Mouse (Mus musculus) heart, adult 18-20 months (tissue): ENCODE measurements at regions not wholly inside any gene's neighbourhood (a gene's known extent, or its start where the extent isn't known, plus 50 kb on each side); places are given as distances from the start of the nearest gene placed in this dataset.
A peak's percentile ranks its signal among the peaks of the same experiment; 100 is the strongest.

Experiments used
- DNase-seq, 2 experiments: peaks; one replicate each; pipeline ENCODE4 v3.0.0; 2021 to 2022; ENCODE audit warnings: mixed read lengths in 1 of 2

DNA sequence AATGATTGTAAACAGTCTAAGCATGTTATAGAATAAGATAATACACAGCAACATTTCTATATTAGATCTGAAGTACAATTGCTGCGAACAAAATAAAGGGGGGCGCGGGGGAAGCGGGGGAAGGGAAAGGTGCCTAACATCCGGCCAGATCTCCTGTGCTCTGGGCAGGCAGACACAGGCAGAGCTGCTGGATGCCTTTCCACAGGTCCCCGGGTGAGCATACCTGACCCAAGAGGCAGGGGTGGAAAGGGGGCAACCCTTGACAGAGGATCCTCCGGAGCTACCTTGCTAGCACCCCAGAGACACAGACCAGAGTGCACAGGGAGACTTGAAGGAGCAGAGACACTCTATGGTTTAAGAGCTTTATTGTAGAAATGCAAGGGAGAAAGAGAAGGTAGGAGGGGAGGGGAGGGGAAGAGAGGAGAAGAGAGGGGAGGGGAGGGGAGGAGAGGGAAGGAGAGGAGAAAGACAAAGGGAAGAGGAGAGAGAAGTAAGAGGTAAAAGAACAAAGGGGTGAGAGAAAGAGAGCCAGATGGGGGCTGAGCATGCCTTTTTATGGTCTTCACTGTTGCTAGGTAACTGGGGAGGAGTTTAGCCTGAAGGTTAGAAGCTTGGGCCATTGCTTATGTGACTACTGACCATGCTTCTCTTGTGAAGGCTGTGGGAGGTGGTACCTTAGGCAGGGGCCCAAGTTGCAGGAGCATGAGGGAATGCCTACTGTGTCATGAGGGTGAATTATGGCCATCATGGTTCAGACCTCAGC, 308.2 kb upstream of the Negr1 start:
- DNase-seq, result no peak

DNA sequence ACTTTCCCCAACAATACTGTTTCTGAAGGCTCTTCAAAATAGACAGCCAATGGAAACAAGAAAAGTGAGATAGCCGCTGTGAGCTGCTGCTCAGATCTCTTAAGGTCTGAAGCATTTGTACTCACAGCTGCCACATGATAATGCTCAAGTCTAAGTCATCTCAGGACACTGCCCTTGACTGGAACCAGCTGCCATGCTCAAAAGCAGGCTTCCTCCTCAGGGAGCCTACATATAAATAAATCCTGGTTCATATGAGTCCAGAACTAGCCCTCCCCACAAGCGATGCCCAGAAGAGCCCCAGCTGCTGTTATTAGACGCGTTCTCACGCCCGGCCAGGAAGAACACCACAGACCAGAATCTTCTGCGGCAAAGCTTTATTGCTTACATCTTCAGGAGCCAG, 304.9 kb upstream of the Negr1 start:
- DNase-seq, result peak; percentile 29 to 32

DNA sequence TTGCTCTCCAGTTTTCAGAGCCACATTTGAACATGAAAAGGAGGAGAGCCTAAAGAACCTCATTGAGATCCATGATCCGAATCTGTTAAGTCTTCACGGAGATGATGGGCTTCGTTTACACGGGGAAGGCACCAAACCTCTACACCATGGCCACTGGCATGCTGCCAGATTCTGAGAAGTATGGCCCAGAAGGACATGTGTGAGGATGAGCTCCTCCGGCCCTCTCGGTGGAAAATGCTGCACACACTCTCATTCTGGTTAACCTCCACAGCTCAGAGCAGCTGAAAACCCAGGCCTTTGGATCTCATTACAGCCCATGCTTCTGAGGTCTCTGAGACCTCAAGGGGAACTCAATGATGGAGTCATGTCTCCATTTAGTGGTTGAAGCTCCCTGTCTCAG, 296.9 kb upstream of the Negr1 start:
- no peak for DNase-seq

DNA sequence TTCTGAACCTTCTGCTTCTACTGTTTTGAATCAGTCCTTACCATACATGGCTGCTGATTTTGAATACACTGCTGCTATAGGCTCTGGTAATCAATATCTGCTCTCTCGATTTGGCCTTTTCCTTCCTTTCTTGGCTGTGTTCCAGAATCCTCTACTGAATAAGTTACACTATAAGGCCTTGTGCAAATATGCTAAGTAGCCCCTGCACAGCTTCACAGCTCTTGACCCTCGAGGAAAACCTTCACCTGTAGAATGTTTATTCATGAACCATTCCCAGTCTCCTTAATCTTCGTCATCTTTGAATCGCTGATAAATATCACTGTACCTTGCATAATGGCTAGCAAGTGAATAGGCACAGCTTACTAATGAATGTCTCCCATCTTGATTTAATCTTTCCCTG, 293.9 kb upstream of the Negr1 start:
- DNase-seq, result no peak

DNA sequence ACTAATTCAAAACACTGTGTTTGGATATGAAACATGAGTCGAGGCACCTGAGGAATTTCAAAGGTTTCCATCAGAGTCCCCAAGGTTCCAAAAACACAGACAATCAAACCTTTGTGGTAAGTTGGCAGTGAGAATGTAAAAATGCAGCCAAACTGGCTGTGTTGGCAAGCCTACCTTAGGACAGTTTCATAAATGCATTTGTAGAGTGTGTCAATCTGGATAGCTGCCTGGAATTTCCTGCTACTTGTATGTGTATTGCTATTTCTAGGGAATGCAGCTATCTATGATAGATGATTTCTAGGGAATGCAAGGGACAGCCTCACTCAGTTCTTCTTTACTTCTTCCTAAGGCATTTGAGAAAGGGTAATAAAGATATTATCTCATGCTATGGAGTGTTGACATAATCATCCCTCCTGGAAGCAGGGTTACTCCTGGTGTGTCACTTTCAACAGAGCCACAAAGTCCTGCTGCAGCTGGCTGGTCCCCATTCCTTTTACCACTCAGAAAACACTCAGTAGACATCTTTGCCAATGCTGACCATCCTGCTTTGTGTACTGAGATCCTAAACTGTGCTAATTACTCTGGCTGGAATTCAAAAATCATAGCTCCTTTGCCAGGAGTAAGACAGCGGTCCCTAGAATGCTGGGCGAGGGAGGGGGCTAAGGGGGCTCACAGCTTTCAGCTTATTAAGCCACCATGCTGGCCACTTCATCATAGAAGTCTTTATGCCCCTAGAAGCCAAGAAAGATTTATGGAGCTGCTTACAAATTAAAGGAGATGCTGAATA, 261.4 kb upstream of the Negr1 start:
- DNase-seq, result no peak

DNA sequence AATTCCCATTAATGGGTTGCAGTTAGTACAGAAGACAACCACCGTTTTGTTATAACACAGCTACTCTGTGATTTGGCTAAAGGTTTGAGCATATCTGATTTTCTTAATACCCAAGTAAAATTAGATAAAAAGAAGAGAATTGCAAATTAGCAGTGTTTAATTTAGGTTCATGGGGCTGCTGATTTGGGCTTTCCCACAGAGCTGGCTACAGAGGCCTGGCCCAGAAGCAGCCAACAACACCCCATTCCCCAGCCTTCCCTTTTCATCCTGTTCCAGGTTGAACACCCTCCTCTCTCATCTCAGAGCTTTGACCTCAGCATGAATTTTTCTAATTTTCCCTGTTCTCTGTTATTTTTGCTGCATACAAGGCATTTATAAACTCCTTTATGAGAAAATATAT, 260.3 kb upstream of the Negr1 start:
- DNase-seq, result no peak

DNA sequence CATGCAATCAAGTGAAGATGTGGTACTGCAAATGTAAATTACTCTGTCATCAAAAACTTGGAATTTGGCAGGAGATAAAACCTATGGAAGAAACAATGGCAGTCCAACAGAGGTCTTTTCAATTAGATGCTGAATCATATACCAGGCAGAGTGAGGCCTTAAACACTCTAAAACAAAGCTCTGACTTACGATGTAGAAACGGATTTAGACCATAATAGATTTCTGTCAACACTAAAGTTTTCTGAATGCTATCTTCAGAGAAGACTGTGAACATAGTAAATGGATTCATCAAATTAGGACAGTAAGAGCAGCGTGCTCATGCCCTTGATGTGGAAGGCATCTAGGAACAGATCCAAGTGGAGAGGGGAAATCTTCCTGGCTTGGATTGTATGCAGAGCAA, 259.8 kb upstream of the Negr1 start:
- DNase-seq, result no peak

DNA sequence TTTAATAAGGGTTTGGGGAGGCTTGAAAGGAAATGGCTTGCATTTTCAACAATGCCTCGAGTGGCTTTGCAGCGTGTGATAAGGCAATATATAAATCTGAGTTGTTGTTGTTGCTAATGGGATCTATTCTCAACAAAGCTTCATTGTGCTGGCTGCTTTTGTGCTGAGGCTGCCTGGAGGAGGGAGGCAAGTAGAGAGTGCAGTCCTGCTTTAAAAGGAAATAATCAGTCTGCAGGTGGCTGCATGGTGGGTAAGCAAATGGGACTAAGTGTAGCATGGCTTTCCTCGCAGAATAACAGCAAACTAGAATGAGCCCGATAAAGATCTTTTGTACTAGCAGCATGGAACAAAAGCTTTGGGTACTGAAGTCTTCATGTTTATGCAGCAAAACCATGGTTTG, 257.4 kb upstream of the Negr1 start:
- DNase-seq, result no peak

DNA sequence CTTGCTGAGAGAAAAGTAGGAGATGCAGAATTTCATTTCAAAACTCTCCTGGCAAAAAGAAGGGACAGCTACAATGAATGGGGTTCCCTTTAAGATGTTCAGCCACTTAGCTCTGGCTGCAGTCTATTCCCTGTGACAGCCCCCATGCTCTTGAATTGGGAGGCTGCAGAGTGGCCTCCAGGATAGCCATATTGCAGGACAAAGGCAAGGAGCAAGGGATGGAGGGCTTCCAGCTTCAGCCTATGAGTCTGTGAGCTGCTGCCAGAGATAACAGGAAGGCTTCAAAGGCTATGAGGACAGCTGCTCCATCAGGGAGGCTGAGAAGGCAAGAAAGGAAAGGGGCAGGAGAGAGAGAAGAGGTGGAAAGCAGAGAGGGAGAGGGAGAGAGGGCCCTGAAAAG, 256.5 kb upstream of the Negr1 start:
- DNase-seq, result no peak

DNA sequence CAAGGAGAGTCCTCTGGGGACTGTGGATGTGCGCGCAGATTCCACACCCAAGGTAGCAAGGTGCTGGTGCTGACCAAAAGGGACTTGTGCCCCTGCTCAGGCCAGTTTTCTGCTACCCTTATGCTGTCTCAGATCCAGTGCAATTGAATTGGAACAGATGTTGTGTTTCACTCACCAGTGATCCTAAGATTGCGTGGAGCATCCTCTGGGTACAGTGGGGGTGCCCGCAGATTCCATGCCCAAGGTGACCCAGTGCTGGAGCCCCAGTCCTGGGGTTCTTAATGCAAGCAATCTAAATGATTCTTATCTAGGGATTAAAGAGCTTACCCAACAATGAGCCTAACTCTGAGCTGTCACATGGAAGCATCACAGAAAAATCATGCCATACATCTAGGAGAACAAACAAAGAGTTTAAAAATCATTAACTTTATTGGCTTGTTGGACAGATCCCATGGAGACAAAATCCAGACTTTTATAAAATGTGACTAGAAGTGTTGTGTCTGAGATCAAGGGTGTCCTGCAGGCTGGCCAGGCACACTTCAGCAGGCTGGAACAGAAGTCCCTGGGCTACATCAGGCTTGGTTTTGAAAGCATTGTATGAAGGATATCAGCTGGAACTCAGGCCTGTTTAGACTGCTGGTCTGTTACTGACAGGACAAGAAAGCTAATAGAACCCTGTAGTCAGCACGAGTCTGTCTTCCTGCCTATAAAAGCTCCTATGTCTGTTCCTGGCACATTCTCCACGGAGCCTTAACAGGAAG, 226.4 kb upstream of the Negr1 start:
- DNase-seq, result no peak

DNA sequence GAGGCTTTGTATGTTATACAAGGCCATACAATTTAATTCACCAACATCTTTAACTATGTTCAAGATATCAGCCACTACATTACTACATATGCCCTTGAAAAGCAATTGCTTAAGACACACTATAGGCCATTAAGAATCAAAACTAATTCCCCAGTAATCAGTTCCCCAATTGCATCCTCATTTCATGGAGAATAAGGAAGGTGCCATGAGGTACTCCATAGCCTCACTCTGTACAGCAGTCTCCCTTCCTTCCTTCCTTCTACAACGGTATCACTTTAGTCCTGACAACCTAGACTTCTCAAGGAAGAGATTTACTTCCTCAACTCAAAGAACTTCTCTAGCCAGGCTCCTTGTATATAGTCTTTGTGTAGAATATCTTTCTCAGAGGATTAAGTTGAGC, 220.1 kb upstream of the Negr1 start:
- no peak for DNase-seq

DNA sequence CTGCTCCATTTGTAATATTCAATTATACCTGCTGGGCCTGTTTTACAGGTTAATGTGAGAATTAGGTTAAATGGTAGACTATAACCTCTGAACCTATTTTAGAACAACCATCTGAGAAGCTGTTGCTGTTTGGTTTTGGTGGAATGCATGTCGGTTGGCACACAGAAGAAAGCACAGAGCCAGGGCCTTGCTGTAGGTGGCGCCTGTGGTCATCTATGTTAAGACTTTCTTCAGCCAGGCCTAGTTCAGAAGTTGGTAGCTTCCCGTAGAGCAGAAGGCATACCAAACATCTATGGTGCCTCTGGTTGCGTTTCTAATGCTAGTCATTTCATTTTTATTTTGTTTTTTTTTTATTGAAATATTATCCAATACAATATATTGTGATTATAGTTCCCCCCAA, 209.9 kb upstream of the Negr1 start:
- DNase-seq, result no peak

DNA sequence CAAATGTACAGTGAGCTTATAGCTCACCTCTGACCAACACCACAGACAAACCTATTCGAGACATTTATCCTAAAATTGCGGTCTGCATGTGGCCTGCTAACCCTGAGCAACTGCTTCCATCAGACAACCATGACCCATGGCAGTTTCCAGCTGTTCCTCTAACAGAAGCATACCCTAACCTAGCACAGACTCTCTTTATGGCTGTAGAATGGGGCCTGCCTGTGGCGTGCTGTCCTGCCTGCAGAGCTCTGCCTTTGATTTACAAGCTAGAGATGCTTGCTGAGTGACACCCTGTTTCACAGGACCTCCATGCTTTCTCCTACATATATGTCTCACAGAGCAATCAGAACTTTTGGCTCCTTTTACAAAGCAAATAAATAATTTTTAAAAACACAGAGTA, 208.2 kb upstream of the Negr1 start:
- no peak for DNase-seq

DNA sequence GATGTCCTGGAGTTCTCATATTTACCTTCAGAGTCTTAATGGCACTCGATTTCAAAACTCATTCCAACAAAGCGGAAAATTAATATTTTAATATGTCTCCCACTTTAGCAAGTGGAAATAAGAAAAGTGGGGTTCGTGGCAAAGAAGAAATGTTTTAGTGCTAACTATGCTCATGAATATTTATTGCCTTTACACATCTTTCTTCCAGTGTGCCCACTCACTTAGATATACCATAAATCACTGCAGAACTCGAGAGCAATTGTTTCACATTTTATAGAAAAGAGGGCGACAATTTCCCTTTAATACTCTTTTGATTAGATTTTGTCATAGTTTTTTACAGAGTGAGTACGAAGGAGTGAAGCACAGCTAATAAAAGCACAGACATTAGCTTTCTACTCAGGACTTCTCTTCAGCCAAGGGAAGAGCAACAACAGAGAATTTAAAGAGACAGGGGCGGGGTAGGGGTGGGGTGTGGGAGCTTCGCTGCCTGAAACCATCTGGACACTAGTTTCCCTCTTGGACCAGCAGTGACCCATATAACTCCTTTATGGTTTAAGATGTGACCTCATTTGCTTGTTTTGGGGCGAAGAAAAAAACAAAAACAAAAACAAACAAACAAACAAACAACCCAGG, 207.6 kb upstream of the Negr1 start:
- DNase-seq, result no peak

DNA sequence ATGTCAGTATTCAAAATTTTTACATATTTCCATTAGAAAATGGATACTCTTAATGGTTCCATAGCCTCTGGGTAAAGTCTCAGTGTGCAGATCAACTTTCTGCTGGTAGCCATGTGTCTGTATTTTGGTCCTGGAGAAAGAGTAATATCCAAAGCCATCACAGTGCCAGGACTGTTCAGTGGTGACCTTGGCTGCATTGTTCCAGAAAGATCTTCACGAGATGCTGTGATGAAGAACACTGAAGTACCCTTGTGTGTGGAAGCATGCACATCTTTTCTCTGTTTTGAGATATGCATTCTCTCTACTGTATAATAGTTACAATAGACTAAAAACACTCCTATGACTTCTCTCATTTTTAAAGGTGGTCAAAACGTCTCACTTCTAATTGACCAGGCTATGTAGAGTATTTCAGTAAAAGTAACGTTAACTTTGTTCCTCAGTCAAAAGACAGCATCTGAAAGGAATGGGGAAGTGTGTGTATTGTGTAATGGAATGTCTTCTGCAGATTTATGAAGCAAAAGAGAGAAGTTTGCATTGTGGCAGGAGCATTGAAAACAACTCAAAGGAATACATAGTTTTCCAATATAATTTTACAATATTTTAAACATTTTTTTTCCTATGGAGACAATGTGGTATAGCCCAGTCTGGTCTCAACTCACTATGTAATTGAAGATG, 192.8 kb upstream of the Negr1 start:
- DNase-seq, result no peak

DNA sequence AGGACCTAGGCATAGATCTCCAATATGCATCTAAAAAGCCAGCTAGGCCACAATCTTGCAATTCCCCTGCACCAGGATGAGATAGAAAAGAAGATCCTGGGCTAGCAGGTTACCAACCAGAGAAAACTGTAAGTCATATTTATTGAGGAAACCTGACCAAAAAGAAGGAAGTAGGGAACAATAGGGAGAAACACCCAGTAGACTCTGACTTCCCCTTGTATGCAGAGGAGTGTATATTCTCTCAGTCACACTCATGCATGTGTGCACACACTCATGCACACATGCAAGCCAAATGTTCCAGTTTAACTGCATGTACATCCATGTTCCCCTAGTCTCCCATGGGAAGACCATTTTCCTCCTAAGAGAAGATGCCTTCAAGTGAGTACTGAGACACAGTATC, 184.9 kb upstream of the Negr1 start:
- no peak for DNase-seq

DNA sequence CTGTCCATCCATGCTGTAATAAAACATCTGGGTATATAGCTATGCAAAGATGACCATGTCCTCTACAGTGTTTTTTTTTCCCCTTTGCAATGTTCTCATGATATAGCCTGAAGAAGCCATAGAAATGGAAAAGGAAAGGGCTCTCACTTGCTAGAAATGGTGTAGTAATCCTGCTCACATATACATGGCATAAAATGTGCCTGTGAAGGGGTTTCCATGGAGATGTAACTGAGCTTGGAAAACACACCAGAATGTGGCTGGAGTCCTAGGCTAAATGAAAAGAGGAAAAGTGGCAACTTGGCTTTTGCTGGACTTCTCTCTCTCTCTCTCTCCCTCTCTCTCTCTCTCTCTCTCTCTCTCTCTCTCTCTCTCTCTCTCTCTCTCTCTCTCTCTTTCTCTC, 178.7 kb upstream of the Negr1 start:
- no peak for DNase-seq

DNA sequence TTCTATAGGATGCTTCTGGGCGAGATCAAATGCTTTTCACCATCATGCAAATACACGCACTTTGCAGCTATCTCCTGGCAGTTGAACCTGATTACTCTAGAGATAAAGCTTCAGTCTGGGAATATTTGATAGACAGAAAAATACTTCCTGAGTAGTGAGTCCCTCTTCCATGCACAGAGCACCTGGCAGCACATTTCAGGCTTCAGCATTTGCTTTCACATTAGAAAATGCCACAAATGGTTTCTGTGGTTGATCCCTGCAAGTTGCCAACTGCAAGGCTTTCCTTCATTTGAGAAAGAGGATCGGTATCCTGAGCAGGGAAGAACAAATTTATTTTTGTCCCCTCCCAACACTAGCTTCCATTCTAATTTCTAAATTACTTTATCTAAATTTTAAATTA, 155.5 kb upstream of the Negr1 start:
- DNase-seq, result no peak

DNA sequence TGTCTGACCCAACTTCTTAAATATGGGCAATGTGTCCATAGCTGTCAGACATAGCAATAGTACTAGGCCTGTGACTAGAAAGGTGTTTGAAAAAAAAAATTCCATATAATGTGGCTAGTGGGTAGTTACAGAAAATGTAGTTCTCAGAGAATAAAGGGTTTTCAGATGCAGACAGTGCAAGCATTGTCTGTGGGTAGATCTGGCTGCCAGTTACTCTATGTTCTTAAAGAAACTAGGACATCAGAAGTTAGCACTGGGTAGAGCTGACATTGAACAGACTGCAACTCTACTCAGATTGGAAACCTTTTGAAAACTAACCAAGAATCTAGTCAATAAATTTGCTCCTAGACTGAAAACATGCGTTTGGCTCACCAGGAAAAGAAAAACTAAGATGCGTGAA, 154.5 kb upstream of the Negr1 start:
- no peak for DNase-seq

DNA sequence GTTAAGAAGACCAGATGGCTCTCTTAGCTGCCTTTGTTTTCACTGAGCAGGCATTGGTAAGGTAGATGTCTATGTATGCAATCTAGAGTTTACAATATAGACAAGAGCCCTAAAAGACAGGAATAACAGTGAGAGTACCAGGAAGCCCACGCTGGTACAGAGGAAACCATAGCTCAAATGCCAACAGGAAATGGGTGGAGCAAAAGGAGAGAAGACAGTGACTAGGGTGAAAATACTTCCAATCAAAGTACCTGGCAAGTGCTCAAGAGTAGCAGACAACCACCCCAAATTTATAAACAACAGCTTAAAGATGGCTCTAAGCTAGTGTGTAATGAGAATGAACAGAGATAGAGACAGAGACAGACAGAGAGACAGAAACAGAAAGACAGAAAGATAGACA, 151.5 kb upstream of the Negr1 start:
- DNase-seq, result no peak

DNA sequence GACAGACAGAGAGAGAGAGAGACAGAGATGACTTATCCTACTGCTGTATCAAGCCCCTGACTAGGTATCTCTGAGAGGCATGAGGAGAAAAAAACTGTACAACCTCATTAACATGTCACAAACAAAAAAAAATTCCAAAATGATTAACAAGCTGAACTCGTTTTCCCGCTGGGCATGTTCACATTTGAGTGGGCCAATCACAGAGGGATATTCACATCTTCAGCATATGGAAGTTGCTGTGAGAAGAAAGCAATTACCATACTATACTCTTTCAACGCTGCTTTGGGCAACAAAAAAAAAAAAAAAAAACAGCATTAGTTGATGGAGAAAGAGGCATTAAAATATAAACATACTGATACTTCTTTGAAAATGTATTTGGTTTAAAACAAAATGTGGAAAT, 148.8 kb upstream of the Negr1 start:
- DNase-seq, result no peak
